Mouse (Mus musculus): ENCODE results near the gene Il1r1. TPM values are rescaled to one million over a fixed set of nuclear protein-coding genes. Genes with fewer than 3 reads are reported as not detected.

Gene Il1r1
- total RNA-seq, 2 experiments from 2014 or later: 5.5 to 5.7 TPM

DNA sequence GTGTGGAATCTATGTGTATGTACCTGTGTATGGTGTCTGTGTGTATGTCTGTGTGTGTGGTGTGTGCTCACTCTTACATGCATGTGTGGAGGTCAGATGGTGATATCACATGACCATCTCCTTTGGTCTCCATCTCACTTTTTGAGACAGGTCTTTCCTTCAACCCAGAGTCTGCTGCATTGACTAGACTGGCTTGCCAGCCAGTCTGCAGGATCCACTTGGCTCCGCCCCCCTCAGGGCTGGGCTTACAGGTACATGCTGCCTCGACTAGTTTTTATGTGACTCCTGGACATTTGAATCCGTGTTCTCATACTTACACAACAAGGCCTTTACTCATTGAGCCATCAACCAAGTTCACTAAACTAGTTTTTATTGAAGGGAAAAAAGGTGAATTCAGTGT lies 6.2 kb downstream of the Il1r1 start:
- DNase-seq: no peak

DNA sequence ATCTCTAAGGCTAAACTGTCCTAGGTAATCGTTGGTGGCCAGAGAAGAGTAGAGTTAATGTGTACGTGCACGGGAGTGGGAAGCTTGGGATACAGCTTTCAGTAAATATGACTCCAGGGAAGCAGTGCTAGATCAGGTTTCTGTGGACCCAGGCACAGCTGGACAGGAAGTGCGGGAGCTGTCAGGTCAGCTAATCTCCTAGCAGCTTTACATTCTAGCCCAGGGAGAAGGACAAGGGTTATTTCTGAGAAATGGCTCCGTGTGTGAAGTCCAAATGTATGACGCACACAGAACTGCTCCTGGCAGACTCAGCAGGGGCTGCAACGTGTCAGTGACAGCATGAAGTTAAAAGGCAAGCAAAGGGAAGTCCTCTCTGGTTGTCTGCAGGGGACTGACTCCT lies 8.3 kb downstream of the Il1r1 start:
- no peak for DNase-seq

DNA sequence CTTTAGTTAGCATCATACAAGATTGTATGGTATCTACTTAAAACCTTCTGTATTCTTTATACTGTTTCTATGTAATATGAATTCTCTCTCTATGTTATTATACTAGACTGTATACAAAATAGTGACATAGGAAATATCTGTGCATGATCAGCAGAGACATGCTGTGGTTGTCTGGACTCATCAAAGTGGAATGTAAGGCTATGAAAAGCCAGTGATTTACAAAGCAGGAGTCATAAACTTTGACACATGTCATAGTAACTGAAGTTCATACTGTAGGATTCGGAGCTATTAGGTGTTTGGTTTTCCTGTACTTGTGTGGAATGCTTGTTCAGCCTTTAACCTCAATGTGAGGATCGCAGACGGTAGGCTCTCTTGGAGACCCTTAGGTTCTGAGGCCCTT lies 8.7 kb downstream of the Il1r1 start:
- no peak for DNase-seq

DNA sequence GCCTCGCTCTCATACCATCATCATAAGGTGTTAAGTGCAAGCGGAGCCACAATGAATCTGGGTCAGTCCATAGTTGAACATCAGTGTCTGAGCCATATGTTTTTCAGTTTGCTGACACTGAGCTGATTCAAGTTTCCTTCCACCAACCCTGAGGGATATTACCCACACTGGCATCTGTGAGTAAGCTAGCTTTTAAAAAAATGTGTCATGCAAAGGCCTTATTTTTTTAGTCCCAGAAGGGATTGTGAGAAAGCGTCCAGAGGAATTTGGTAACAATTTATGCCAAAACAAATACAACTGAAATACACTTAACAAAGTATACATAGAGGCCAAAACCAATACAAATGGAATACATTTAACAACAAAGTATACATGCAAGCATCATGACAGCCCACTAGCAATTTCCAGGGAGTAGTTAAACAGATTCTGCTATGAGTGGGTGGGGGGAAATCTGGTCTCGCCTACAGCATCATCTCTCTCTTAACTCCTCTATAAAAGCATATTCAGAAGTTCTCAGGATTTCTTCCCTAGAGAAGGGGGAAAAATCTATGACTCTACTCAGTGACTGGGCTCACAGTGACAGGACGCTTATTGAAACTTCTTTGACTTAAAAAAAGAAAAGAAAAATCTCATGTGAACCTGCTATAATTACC lies 10.8 kb downstream of the Il1r1 start:
- DNase-seq: no peak

DNA sequence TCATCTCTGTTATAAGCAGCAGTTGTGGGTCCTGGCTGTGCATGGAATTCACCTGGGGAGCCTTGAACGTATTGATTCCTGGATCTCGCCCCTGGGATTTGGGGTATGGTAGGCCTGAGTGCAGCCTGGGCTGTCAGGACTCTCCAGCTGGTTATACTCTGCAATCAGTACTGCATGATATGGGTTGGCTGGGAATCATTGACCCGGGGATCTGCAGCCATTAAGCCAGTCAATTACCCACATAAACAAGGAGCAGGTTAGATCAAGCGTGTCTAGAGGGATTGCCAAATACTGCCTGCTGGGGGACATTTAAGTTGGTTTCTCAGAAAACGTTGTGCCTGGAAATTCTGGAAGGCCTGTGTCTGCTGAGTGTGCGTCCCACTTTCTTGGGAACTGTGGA lies 11.8 kb downstream of the Il1r1 start:
- DNase-seq: no peak

DNA sequence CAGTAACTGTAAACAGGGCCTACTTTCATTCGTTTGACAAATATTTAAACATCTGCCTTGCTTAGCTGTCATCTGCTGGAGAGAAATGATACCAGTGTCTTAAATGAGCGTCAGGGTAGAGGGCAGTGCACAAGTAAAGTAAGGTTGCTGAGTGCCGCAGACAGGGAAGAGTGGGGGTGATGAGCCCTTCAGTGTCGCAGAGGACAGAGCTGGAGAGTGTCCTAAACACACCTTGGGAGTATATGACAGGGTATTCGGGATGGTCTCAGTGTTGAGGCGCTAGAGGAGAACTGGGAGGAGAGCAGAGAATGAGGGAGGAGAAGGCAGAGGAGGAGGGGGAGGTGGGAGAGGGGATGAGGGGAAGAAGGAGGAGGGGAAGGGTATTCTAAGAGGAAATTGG lies 12.2 kb downstream of the Il1r1 start:
- DNase-seq: no peak

DNA sequence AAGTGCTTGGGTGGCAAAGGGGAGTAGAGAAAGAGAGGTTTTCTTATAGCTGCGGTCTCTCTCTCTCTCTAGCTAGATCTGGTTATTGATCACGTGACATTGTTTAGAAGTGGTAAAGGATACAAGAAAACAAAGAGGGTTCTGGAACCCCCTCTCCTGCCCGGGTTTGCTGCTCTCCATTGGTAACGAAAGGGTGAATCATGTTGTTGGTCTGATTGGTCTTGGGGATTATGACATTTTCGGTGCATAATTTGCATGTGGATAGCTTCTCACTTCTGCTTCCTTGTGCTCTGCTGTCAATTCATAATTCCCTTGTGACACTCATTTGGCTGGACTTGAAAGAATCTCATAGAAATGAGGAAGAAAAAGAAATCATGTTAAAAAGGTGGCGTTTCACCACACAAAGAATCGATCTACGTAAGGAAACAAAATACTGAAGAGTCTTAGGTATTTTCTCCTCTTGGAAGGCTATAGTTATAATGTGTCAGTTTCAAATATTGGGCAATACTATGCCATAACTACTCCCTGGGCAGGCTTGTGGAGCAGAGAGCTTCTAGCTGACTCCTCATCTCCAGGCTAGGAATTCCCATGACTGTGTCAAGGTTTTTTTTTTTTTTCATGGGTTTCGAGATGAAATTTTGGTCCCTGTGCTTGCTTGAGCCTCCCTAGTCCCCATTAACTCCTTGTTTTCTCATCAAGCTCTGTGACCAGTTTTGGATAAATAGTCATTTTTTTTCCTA lies 15.6 kb downstream of the Il1r1 start:
- no peak for DNase-seq

DNA sequence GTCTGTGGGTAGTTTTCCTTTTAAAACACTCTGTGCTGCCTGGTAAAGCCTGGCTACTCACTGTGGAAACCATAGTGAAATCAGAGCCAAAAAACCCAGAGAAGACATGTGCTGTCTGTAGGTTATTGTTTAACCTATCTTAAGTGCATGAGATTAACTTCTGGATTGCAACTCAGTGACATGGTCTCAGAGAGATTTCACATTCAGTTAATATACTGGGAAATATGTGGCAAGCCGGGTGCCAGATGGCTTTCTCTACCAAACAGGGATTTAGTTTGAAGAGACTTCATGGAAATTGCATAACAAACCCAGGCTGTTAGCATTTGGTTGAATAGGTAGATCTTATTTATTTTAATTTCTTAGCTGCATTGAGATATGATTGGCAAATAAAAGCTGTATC lies 17.8 kb downstream of the Il1r1 start:
- DNase-seq: no peak

DNA sequence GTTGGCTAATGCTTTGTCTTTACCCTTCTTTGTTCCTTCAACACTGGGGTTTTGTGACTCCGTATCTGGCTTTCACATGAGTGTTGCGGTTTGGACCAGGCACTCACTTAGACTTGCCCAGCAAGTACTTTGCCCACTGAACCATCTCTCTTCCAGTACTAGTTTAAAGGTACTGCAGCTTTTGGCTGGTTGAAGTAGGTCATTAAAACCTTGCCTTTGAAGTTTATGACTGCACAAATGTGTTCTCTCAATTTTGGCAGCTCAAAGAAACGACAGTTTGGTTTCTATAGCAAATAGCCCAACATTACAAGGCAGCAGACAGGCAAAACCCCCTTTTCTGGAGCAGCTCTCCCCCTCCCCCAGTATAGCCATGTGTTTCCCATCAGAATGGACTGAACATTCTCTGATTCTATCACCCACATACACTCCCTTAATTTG lies 18.7 kb downstream of the Il1r1 start:
- DNase-seq: no peak

DNA sequence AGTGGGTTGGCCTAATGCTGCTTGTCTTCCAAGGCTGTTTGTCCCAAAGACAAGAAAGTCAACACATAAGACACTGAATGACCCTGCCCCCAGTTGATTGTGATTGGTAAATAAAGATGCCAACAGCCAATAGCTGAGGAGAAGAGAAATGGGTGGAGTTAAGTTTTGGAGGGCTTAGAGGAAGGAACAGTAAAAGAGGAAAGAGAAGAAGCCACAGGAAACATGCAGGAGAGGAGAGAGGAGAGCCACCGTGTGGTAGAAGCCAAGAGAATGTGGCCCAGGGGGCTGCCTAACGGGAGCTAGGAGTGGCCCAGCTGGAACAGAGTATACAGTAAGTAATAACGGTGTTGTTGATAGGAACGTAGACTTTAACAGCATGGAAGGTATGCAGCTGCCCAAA lies 25.5 kb downstream of the Il1r1 start:
- no peak for DNase-seq

DNA sequence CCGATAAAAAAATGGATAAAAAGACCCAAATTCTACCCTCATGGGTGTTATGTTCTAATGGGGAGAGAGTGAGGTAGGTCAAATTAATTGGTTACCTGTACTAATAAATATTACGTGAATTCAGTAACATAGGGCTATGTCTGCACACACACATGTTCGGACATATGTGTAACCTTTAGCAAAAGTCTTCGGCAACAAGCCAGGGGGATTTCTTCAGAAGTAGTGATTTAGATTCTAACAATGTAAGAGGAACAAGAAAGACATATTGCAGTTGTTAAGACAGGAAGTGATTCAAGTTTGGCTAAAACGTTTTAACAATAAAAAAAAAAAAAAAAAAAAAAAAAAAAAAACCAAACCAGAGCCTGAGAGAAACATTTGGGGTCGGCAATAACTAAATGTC lies 27.6 kb downstream of the Il1r1 start:
- DNase-seq: no peak

DNA sequence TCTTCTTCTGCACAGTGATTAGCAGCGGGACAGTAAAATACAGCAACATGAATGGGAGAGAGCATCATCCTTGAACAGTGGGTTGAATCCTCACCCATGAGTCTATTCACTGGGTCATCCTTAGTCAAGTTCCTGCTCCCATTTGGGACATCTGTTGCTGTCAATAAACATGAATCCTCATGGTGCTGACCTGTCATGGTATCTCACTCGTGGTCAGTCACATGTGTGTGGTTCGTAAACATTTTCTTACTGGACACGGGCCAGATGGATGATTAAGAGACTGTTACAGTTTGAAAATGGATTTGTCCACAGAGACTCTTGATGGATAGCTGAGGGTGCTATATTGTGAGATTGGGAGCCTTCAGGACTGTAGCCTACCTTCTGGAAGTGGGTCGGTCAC lies 29.1 kb downstream of the Il1r1 start:
- DNase-seq: no peak

DNA sequence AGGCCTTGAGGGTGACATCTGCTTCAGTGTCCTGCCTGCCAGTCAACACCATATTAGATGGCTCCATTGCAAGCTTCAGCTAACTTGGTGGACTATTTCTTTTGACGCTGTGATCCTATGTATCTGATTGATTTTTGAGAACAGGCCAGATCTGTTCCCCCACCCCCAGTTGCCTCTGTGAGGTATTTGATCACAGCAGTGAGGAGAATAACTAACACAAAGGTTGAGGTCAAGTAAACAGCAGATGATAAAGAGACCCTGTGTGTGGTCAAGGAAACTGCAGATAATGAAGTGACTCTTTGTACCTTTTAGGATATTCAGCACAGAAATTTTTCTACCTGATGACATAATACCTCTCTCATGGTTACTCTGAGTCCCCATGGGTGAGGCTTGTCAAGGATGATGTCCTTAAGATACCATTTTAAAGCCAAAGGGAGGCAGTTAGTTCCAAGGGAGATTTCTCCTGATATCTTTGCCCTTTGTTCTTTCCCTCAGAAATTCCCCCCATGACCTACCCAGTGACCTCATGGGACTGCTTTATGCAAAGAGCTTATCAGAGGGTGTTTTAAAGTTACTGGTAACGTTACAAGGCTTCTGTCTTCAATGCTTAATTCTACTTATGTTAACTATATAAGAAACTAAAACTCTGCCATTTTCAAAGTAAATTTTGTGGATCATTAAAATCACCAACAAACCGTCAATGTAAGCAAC lies 29.6 kb downstream of the Il1r1 start:
- no peak for DNase-seq

DNA sequence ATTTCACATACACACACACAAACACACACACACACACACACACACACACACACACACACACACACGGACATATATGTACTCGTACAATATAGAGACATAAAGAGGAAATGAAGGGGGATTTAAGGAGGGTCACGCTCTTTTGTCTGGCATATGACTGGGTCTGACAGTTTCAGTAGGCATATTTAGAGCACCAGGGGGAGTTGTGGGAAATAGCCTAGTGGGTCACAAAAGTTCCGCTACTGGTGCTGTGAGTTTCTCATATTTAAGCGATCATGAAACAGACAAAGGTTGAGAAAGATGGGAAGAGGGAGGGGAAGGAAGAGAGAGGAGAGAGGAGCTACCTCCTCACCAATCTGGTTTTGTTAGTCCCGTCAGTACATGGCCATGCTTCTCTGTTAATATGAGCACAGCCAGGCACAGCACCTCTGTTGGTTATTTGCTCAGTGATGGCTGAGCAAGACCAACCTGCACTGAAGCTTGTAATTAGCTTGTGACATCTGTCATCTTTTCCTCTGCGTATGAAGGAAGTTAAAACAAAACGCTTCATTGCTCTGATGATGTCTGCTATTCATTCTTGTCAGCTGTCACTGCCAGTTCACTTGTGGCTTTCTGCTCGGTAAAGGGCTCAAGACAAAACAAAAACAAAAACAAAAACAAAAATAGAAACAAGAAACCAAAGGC lies 37.7 kb downstream of the Il1r1 start:
- no peak for DNase-seq

DNA sequence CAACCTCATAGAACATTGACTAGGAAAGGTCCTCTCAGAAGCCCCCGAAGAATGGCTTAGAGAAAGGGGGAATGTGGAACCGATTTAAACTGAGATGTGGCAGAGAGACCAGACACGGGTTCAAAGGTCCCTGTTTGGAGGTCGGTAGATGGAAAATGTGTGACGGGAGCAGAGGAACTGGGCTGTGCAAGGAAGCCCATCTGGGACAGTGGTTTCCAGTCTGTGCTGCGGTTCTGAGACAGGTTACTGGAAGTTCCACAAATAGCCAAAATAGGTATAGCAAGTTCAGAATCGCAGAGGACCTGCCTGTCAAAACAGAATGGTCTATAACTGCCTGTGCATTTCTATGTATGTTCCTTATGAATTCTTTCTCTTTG lies 38.2 kb downstream of the Il1r1 start:
- no peak for DNase-seq

DNA sequence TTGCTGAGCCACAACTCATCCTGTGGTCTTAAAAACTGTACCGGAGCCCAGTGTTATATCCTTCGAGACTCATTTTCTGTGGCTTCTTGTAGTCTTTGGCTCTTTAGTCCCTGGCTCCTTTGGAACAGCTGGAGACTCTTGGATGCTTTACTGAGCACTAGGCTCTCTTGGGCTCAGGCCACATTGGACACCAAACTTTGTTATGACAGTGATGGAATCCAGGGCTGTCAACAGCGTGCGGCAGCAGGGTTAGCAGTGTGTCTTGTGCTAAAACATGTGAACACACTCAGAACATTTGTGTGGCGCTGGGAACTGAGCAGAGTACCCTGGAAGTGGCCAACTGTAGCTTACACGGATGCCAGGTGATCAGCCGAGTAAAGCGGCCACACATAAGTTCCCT lies 38.8 kb downstream of the Il1r1 start:
- peak; percentile 23 for DNase-seq

DNA sequence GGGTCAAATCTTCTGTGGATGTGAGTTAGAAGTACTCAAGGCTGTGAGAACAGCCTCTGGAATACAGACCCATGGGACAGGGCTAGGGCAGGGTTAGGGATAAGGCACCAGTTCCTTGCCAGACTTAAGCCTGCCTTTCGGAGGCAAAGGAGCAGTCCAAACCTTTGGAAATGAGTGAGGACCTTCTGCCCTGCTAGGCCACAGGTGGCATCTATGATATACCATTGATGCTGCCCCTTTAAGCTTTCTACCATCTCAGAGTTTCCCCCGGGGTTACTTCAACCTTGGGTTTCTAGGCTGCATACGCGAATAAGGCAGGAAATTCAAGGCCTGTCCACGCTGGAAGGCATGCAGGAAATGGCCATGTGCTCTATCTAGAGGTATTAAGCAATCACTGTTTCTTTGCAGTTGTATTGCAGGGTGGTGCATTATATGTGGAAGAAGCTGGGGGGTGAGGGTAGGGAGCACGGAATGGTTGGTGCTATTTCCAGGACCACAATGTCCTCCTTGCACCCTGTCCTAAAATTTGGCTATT lies 40.5 kb downstream of the Il1r1 start:
- DNase-seq: no peak

DNA sequence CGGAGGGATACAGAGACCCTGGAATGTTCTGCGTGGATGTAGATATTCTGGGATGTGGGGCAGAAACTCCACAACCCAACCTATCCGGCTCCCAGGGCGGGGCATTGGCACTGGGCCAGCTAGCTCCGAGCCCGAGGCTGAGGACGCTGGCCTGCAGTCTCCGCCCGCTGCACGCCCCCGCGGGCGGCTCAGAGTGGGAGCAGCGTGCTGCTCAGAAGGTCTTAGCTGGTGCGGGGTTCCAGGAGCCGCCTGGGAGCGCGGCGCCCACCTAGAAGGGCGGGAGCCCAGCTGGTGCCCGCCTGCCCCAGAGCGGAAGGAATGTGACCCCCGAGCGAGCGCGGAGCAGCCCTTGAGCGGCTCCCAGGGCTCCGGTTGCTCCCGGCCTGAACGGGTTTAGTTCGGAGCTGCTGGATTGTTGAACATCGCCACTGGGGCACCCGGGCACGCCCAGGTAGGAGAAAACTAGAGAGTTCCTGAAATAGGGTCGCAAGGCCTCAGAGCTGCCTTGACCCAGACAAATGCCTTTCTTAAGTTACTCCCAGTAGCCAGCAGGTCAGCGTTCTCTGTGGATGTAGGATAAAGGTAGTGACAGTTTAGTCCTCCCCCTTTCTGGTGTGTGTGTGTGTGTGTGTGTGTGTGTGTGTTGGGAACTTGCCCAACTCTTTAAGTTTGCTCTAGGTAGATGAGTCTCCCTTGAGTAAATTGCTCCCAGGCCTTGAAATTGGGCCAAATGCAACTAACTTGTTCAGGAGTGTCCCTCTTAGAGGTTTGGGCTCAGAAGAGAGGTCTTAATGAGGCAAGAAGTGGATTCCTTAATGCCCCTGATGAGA lies 41.8 kb downstream of the Il1r1 start:
- peak; percentile 92 for DNase-seq

DNA sequence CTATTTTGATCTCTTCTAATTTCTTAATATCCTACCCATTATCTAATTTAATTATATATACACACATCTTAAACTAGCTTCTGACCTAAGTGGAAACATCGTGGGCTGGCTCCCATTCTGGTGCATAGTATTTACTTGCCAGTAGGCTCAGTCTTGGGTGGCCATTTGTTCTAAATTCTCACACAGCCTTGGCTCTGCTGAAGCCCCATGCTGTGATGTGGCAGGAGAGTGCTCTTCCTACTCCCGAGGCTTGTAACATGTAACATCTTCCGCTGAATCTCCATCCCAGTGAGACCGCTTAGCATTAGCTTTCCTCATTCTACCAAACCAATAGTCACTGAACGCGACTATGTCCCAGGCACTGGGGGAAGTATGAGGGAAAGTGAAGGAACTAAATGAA lies 43.0 kb downstream of the Il1r1 start:
- no peak for DNase-seq

DNA sequence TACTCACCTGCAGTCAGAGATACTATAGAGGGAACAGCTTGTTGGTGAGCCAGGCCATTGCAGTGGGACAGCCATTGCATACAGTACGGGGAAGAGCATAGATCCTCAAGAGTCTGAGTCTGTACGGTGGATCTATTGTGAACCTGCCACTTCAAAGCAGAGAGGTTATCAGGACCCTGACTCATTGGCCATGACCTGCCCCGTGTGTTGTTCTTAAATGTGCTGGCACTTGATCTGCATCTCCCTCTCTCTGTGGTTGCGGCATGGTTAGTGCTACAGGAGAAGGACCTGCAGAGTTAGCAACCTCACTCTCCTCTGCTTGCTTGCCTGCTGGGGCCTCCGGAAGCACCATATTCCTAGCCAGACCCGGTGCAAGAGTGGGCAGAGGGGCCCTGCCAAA lies 43.7 kb downstream of the Il1r1 start:
- DNase-seq: no peak

DNA sequence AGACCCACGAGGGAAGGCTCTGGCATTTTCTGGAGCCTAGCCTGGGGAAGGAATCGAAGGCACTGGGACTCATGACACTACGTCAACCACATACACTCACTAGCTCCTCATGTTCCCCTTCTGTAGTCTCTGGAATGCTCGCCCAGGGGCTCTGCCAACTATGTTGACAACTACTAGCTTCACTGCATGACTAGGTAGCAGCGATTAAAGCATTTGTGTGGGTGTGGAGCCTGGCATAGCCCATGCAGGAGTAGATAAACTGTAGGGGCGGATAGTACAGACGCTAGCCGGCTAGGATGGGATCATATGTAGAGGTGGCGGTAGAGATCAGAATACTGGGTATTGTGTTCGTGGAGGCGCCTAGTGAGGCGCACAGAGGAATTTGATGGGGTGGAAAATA lies 45.5 kb downstream of the Il1r1 start:
- no peak for DNase-seq

DNA sequence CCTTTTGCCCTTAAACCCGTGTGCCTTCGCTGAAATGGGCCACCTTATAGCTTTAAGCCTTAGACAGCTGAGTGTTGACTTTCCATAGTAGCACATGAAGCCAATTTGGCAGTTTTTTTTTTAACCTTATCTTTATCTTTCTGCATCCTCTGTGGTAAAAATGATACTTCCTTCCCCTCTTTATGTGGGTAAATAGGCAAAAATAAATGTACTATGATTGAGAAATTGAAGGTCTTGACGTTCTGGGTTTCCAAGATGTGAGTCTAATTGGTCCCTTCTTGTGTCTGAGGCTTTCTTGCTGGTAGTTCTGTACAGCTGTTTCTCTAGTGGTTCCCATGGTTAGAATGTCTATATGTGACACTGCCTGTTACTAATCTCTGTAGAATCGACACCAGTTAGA lies 46.2 kb downstream of the Il1r1 start:
- no peak for DNase-seq
